ENCODE assay signal across 14 mouse cellular contexts in genomic region chr14:54753986-54754601, GRCm38 (mm10). TPM values are rescaled to one million over a fixed set of nuclear protein-coding genes. Genes with fewer than 3 reads are reported as not detected.
DNase-seq lines count a peak whose midpoint lies in the region; ATAC-seq and TF ChIP-seq lines count a peak whose summit lies in the region.
"Had no signal": no experiment of that assay in that cellular context is flagged by ENCODE, and none has a peak within 500 bp of the region (broad histone marks: within the 10 kb centered on the region; RNA-seq: fewer than 3 reads in every experiment).

No protein-coding gene starts in this region.

- TF ChIP-seq CTCF in hindbrain, postnatal 0 days (IDR thresholded peaks at IDR 0.05; ENCODE audit: low read depth), result no peak

- no peaks in the 10 kb centered on the region for H3K27me3 ChIP-seq in hindbrain, postnatal 0 days (ENCODE audit: insufficient read depth, low read length)
- H3K27me3 ChIP-seq in hindbrain, embryonic 16.5 days (replicated peaks; ENCODE audit: control insufficient read depth, insufficient read depth, low read length), result no peaks in the 10 kb centered on the region
- H3K27me3 ChIP-seq in midbrain, embryonic 10.5 days (ENCODE audit: low read depth, poor library complexity, severe bottlenecking), result no peaks in the 10 kb centered on the region
- no peaks in the 10 kb centered on the region for H3K27me3 ChIP-seq in midbrain, embryonic 16.5 days (ENCODE audit: control insufficient read depth, insufficient read depth, low read depth, low read length)
- H3K27me3 ChIP-seq in intestine, embryonic 15.5 days (replicated peaks), result no peaks in the 10 kb centered on the region
- H3K27me3 ChIP-seq in stomach, embryonic 16.5 days (ENCODE audit: control insufficient read depth, insufficient read depth, low read length), result no peaks in the 10 kb centered on the region
- H3K27me3 ChIP-seq: limb, embryonic 12.5 days had no signal

- no peak for DNase-seq in hindbrain, postnatal 0 days (ENCODE audit: low spot score)
- DNase-seq in midbrain, embryonic 10.5 days (ENCODE audit: low spot score), result no peak
- no peak for DNase-seq in heart, postnatal 10 days

- WGBS in hindbrain, postnatal 0 days, result 67% methylated on average over 14 of the region's 14 CpGs
- 69% methylated on average over 14 of the region's 14 CpGs for WGBS in hindbrain, embryonic 16.5 days
- 83% methylated on average over 14 of the region's 14 CpGs for WGBS in midbrain, embryonic 10.5 days
- 67% methylated on average over 14 of the region's 14 CpGs for WGBS in midbrain, embryonic 16.5 days
- WGBS in intestine, embryonic 15.5 days, result 68% methylated on average over 14 of the region's 14 CpGs
- 68% methylated on average over 14 of the region's 14 CpGs for WGBS in stomach, embryonic 16.5 days

- no peak overlapping the region for H3K9ac ChIP-seq in hindbrain, postnatal 0 days (replicated peaks; ENCODE audit: low read length)
- no peak overlapping the region for H3K9ac ChIP-seq in hindbrain, embryonic 16.5 days (ENCODE audit: low read depth, low read length)
- no peak overlapping the region for H3K9ac ChIP-seq in midbrain, embryonic 16.5 days (ENCODE audit: low read depth, low read length)
- H3K9ac ChIP-seq in intestine, embryonic 15.5 days, result no peak overlapping the region
- H3K9ac ChIP-seq in stomach, embryonic 16.5 days (ENCODE audit: low read length), result no peak overlapping the region
- H3K9ac ChIP-seq: limb, embryonic 12.5 days had no signal

- no peak overlapping the region for H3K4me3 ChIP-seq in hindbrain, postnatal 0 days (ENCODE audit: low read length)
- no peak overlapping the region for H3K4me3 ChIP-seq in hindbrain, embryonic 16.5 days (ENCODE audit: low read length)
- H3K4me3 ChIP-seq in midbrain, embryonic 10.5 days, result no peak overlapping the region
- H3K4me3 ChIP-seq in midbrain, embryonic 16.5 days (ENCODE audit: low read depth, low read length), result no peak overlapping the region
- H3K4me3 ChIP-seq in intestine, embryonic 15.5 days (replicated peaks), result no peak overlapping the region
- H3K4me3 ChIP-seq in stomach, embryonic 16.5 days (replicated peaks; ENCODE audit: low read length), result 0 out of 2 replicates have a peak overlapping the region, but pooled peaks have one; percentile 2
- H3K4me3 ChIP-seq: erythroblast, embryonic 14.5 days; limb, embryonic 12.5 days had no signal

- peaks cover 16% of the 10 kb centered on the region for H3K4me1 ChIP-seq in hindbrain, postnatal 0 days (ENCODE audit: insufficient read depth, low read length)
- peaks cover 4% of the 10 kb centered on the region for H3K4me1 ChIP-seq in hindbrain, embryonic 16.5 days (ENCODE audit: control insufficient read depth, insufficient read depth, low read depth, low read length)
- H3K4me1 ChIP-seq in midbrain, embryonic 10.5 days, result peaks cover 22% of the 10 kb centered on the region
- H3K4me1 ChIP-seq in midbrain, embryonic 16.5 days (ENCODE audit: control insufficient read depth, insufficient read depth, low read length), result peaks cover 12% of the 10 kb centered on the region
- peaks cover 9% of the 10 kb centered on the region for H3K4me1 ChIP-seq in intestine, embryonic 15.5 days (replicated peaks)
- H3K4me1 ChIP-seq in stomach, embryonic 16.5 days (ENCODE audit: control insufficient read depth, insufficient read depth, low read length), result peaks cover 10% of the 10 kb centered on the region; the same call in 1 of the 2 replicates

- H3K27ac ChIP-seq in hindbrain, postnatal 0 days, result peak overlapping the region; percentile 56; the same call in 1 of the 2 replicates
- H3K27ac ChIP-seq in hindbrain, embryonic 16.5 days (ENCODE audit: low read depth, low read length), result no peak overlapping the region
- 0 out of 2 replicates have a peak overlapping the region, but pooled peaks have one; percentile 50 for H3K27ac ChIP-seq in midbrain, embryonic 10.5 days (replicated peaks)
- H3K27ac ChIP-seq in midbrain, embryonic 16.5 days (ENCODE audit: low read length), result no peak overlapping the region; the same call in 1 of the 2 replicates
- H3K27ac ChIP-seq in intestine, embryonic 15.5 days, result peak overlapping the region; percentile 20; the same call in 1 of the 2 replicates
- H3K27ac ChIP-seq in stomach, embryonic 16.5 days (ENCODE audit: low read length), result no peak overlapping the region
- H3K27ac ChIP-seq: limb, embryonic 12.5 days had no signal

- H3K36me3 ChIP-seq in hindbrain, postnatal 0 days (ENCODE audit: insufficient read depth, low read length), result no peaks in the 10 kb centered on the region; the same call in 1 of the 2 replicates
- H3K36me3 ChIP-seq in hindbrain, embryonic 16.5 days (ENCODE audit: control insufficient read depth, insufficient read depth, low read length), result no peaks in the 10 kb centered on the region
- H3K36me3 ChIP-seq in midbrain, embryonic 10.5 days, result no peaks in the 10 kb centered on the region
- H3K36me3 ChIP-seq in midbrain, embryonic 16.5 days (ENCODE audit: control insufficient read depth, insufficient read depth, low read length), result no peaks in the 10 kb centered on the region
- no peaks in the 10 kb centered on the region for H3K36me3 ChIP-seq in intestine, embryonic 15.5 days
- no peaks in the 10 kb centered on the region for H3K36me3 ChIP-seq in stomach, embryonic 16.5 days (ENCODE audit: control insufficient read depth, insufficient read depth, low read length)
- H3K36me3 ChIP-seq: limb, embryonic 12.5 days had no signal

- H3K9me3 ChIP-seq in hindbrain, postnatal 0 days (ENCODE audit: low read length), result no peaks in the 10 kb centered on the region
- no peaks in the 10 kb centered on the region for H3K9me3 ChIP-seq in hindbrain, embryonic 16.5 days (ENCODE audit: control insufficient read depth, low read length)
- no peaks in the 10 kb centered on the region for H3K9me3 ChIP-seq in midbrain, embryonic 10.5 days (replicated peaks)
- no peaks in the 10 kb centered on the region for H3K9me3 ChIP-seq in midbrain, embryonic 16.5 days (replicated peaks; ENCODE audit: control insufficient read depth, low read length, poor library complexity, severe bottlenecking)
- H3K9me3 ChIP-seq in intestine, embryonic 15.5 days, result no peaks in the 10 kb centered on the region
- no peaks in the 10 kb centered on the region for H3K9me3 ChIP-seq in stomach, embryonic 16.5 days (replicated peaks; ENCODE audit: control insufficient read depth, low read length)
- H3K9me3 ChIP-seq: limb, embryonic 12.5 days had no signal

- H3K4me2 ChIP-seq in hindbrain, postnatal 0 days (ENCODE audit: low read depth, low read length), result no peak overlapping the region
- no peak overlapping the region; the same call in 1 of the 2 replicates for H3K4me2 ChIP-seq in hindbrain, embryonic 16.5 days (ENCODE audit: low read length)
- H3K4me2 ChIP-seq in midbrain, embryonic 16.5 days (ENCODE audit: low read length), result no peak overlapping the region
- peak overlapping the region; percentile 17; the same call in 1 of the 2 replicates for H3K4me2 ChIP-seq in intestine, embryonic 15.5 days (replicated peaks)
- peak overlapping the region; percentile 27 for H3K4me2 ChIP-seq in stomach, embryonic 16.5 days (ENCODE audit: low read depth, low read length)
- H3K4me2 ChIP-seq: limb, embryonic 12.5 days had no signal

- peak; percentile 2; the same call in 1 of the 2 replicates for ATAC-seq in hindbrain, postnatal 0 days
- no peak for ATAC-seq in hindbrain, embryonic 16.5 days
- ATAC-seq in midbrain, embryonic 16.5 days, result no peak
- ATAC-seq in intestine, embryonic 15.5 days, result no peak
- no peak for ATAC-seq in stomach, embryonic 16.5 days (ENCODE audit: insufficient read depth, low FRiP score)
- ATAC-seq: activated CD4-positive, CD25-positive, alpha-beta regulatory T cell, adult 4 months had no signal

- intact Hi-C loops in heart, postnatal 10 days (cut with DNase I), result no loop called here

RNA-seq across cellular contexts. Expression of gene Slc7a8, which starts 27.7 kb away (rescaled TPM):
- 8.9 and 10.6 TPM in 2 replicates for total RNA-seq in hindbrain, postnatal 0 days (2014; rRNA removed)
- 7.9 and 9.3 TPM in 2 replicates for polyA plus RNA-seq in hindbrain, postnatal 0 days (2015; fragmentation: Nextera tagmentation; extraction: Ambion mirVana)
- 8.6 and 11.2 TPM in 2 replicates for polyA plus RNA-seq in hindbrain, embryonic 16.5 days (2015; fragmentation: Nextera tagmentation; extraction: Ambion mirVana)
- 1.8 and 2.4 TPM in 2 replicates for polyA plus RNA-seq in midbrain, embryonic 10.5 days (2016; fragmentation: Nextera tagmentation; extraction: Ambion mirVana)
- 8.8 and 12.0 TPM in 2 replicates for polyA plus RNA-seq in midbrain, embryonic 16.5 days (2015; fragmentation: Nextera tagmentation; extraction: Ambion mirVana)
- polyA plus RNA-seq in intestine, embryonic 15.5 days (2015; fragmentation: Nextera tagmentation; extraction: Ambion mirVana), result 30.9 and 33.0 TPM in 2 replicates
- polyA plus RNA-seq in stomach, embryonic 16.5 days (2015; fragmentation: Nextera tagmentation; extraction: Ambion mirVana), result 9.9 and 10.2 TPM in 2 replicates
- 1 to 10 TPM; 2.4 to 3.6 TPM for total RNA-seq in heart, postnatal 10 days (2021)
- polyA plus RNA-seq: activated CD4-positive, CD25-positive, alpha-beta regulatory T cell, adult 4 months had no signal

RNA-seq across cellular contexts. Expression of gene Cebpe, which starts 42.1 kb away (rescaled TPM):
- not detected in 2 replicates for total RNA-seq in hindbrain, postnatal 0 days (2014; rRNA removed)
- not detected in 2 replicates for polyA plus RNA-seq in hindbrain, postnatal 0 days (2015; fragmentation: Nextera tagmentation; extraction: Ambion mirVana)
- not detected in 2 replicates for polyA plus RNA-seq in hindbrain, embryonic 16.5 days (2015; fragmentation: Nextera tagmentation; extraction: Ambion mirVana)
- 0.09 and 0.11 TPM in 2 replicates for polyA plus RNA-seq in midbrain, embryonic 10.5 days (2016; fragmentation: Nextera tagmentation; extraction: Ambion mirVana)
- polyA plus RNA-seq in midbrain, embryonic 16.5 days (2015; fragmentation: Nextera tagmentation; extraction: Ambion mirVana), result not detected in 2 replicates
- polyA plus RNA-seq in intestine, embryonic 15.5 days (2015; fragmentation: Nextera tagmentation; extraction: Ambion mirVana), result 0.19 and 0.21 TPM in 2 replicates
- polyA plus RNA-seq in stomach, embryonic 16.5 days (2015; fragmentation: Nextera tagmentation; extraction: Ambion mirVana), result 0.88 and 1.2 TPM in 2 replicates
- total RNA-seq in heart, postnatal 10 days (2021), result not detected
- total RNA-seq: heart, postnatal 36 days had no signal
- polyA plus RNA-seq: activated CD4-positive, CD25-positive, alpha-beta regulatory T cell, adult 4 months; limb, embryonic 12.5 days had no signal

RNA-seq across cellular contexts. Expression of gene Gm29776, which starts 55.5 kb away (rescaled TPM):
- 0.31 and 0.61 TPM in 2 replicates for total RNA-seq in hindbrain, postnatal 0 days (2014; rRNA removed)
- 0.26 and 0.28 TPM in 2 replicates for polyA plus RNA-seq in hindbrain, postnatal 0 days (2015; fragmentation: Nextera tagmentation; extraction: Ambion mirVana)
- 0.28 and 0.34 TPM in 2 replicates for polyA plus RNA-seq in hindbrain, embryonic 16.5 days (2015; fragmentation: Nextera tagmentation; extraction: Ambion mirVana)
- 0.15 TPM in 1 of 2 replicates, not detected in the other for polyA plus RNA-seq in midbrain, embryonic 10.5 days (2016; fragmentation: Nextera tagmentation; extraction: Ambion mirVana)
- 0.15 and 0.29 TPM in 2 replicates for polyA plus RNA-seq in midbrain, embryonic 16.5 days (2015; fragmentation: Nextera tagmentation; extraction: Ambion mirVana)
- 0.11 and 0.15 TPM in 2 replicates for polyA plus RNA-seq in intestine, embryonic 15.5 days (2015; fragmentation: Nextera tagmentation; extraction: Ambion mirVana)
- 0.15 and 0.19 TPM in 2 replicates for polyA plus RNA-seq in stomach, embryonic 16.5 days (2015; fragmentation: Nextera tagmentation; extraction: Ambion mirVana)
- total RNA-seq in heart, postnatal 10 days (2021), result under 1 TPM; 0.10 TPM
- total RNA-seq: heart, postnatal 36 days had no signal
- polyA plus RNA-seq: activated CD4-positive, CD25-positive, alpha-beta regulatory T cell, adult 4 months; erythroblast, embryonic 14.5 days; large intestine, adult 2 months had no signal

RNA-seq across cellular contexts. Expression of gene Rnf212b, which starts 59.8 kb away (rescaled TPM):
- total RNA-seq in hindbrain, postnatal 0 days (2014; rRNA removed), result not detected in 2 replicates
- not detected in 2 replicates for polyA plus RNA-seq in hindbrain, postnatal 0 days (2015; fragmentation: Nextera tagmentation; extraction: Ambion mirVana)
- polyA plus RNA-seq in hindbrain, embryonic 16.5 days (2015; fragmentation: Nextera tagmentation; extraction: Ambion mirVana), result 0.20 TPM in 1 of 2 replicates, not detected in the other
- not detected in 2 replicates for polyA plus RNA-seq in midbrain, embryonic 10.5 days (2016; fragmentation: Nextera tagmentation; extraction: Ambion mirVana)
- polyA plus RNA-seq in midbrain, embryonic 16.5 days (2015; fragmentation: Nextera tagmentation; extraction: Ambion mirVana), result not detected in 2 replicates
- polyA plus RNA-seq in intestine, embryonic 15.5 days (2015; fragmentation: Nextera tagmentation; extraction: Ambion mirVana), result not detected in 2 replicates
- not detected in 2 replicates for polyA plus RNA-seq in stomach, embryonic 16.5 days (2015; fragmentation: Nextera tagmentation; extraction: Ambion mirVana)
- total RNA-seq in heart, postnatal 10 days (2021), result not detected
- total RNA-seq: common myeloid progenitor, adult 5-6 weeks; heart, postnatal 36 days had no signal
- polyA plus RNA-seq: activated CD4-positive, CD25-positive, alpha-beta regulatory T cell, adult 4 months; erythroblast, embryonic 14.5 days; gonadal fat pad, adult 2 months; large intestine, adult 2 months; limb, embryonic 12.5 days had no signal

Comparison
In these comparisons a context has a peak if more than half of its experiments do, and no peak if none do; other contexts are left out.
1. H3K27ac ChIP-seq: peak in hindbrain, postnatal 0 days (single experiment), midbrain, embryonic 10.5 days (single experiment) and intestine, embryonic 15.5 days (single experiment); none in hindbrain, embryonic 16.5 days (single experiment), midbrain, embryonic 16.5 days (single experiment) and stomach, embryonic 16.5 days (single experiment).
2. H3K4me2 ChIP-seq: peak in intestine, embryonic 15.5 days (single experiment) and stomach, embryonic 16.5 days (single experiment); none in hindbrain, postnatal 0 days (single experiment), hindbrain, embryonic 16.5 days (single experiment) and midbrain, embryonic 16.5 days (single experiment).